Mouse (Mus musculus): ENCODE results near the gene Adam4. TPM values are rescaled to one million over a fixed set of nuclear protein-coding genes. Genes with fewer than 3 reads are reported as not detected.
"Not testable (repeated sequence)": the region's sequence is repeated elsewhere in the genome, so short reads cannot be mapped to it uniquely, and the experiment has no call there.

The Adam4 gene
- polyA plus RNA-seq (2014; fragmentation: Nextera tagmentation; extraction: Ambion mirVana) = 0.99 and 1.1 TPM in 2 replicates

DNA sequence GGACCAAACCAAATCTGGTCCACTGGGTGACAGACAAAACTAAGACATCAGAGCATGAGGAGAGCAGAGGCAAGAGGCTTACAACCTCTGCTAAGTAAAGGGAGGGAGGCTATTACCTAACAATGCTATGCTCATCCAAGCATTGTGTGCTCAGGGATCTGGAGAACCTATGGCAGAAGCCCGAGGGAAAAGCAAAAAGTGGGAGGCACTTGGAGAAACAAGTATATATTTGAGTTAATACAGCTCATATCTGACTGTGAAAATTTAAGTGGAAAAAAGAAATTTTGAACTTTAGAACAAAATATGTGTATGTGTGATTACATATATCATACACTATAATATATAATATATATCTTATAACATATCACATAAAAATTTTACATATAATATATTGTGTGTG is at the start of gene Adam4:
TSS of gene Adam4 (minus strand) at position 101 of the 400 bp plus-strand sequence.
- Histone ChIP-seq H3K4me1 (ENCODE audit: insufficient read depth) (no peaks in the 10 kb centered on the region), H3K4me2 (no peak within 1 kb of the TSS), H3K27ac (ENCODE audit: low read depth) (no peak within 1 kb of the TSS), H3K36me3 (ENCODE audit: insufficient read depth) (peaks cover 4% of the 10 kb centered on the region; the same call in 1 of the 2 replicates), H3K9ac (no peak within 1 kb of the TSS), H3K4me3 (ENCODE audit: low read depth, low read length) (no peak within 1 kb of the TSS), H3K27me3 (ENCODE audit: insufficient read depth, low read length) (no peaks in the 10 kb centered on the region), H3K9me3 (ENCODE audit: low read depth, low read length) (no peaks in the 10 kb centered on the region; the same call in 1 of the 2 replicates)
- ATAC-seq (ENCODE audit: insufficient read depth) (no peak), DNase-seq (no peak)
- WGBS = 91% methylated on average over 1 of the region's 1 CpGs
- TF ChIP-seq CTCF (IDR thresholded peaks at IDR 0.05; ENCODE audit: low read depth) = no peak

GRCm38 (mm10) chr12:81459051-81459450 is 37.3 kb upstream of the Adam4 start:
- H3K9ac ChIP-seq; H3K27ac ChIP-seq (ENCODE audit: low read depth); H3K4me2 ChIP-seq; H3K27me3 ChIP-seq (ENCODE audit: insufficient read depth, low read length); ATAC-seq (ENCODE audit: insufficient read depth); H3K9me3 ChIP-seq (ENCODE audit: low read depth, low read length); H3K36me3 ChIP-seq (ENCODE audit: insufficient read depth); H3K4me1 ChIP-seq (ENCODE audit: insufficient read depth); DNase-seq; H3K4me3 ChIP-seq (ENCODE audit: low read depth, low read length): not testable (repeated sequence)
- 94% methylated on average over 7 of the region's 7 CpGs for WGBS

DNA sequence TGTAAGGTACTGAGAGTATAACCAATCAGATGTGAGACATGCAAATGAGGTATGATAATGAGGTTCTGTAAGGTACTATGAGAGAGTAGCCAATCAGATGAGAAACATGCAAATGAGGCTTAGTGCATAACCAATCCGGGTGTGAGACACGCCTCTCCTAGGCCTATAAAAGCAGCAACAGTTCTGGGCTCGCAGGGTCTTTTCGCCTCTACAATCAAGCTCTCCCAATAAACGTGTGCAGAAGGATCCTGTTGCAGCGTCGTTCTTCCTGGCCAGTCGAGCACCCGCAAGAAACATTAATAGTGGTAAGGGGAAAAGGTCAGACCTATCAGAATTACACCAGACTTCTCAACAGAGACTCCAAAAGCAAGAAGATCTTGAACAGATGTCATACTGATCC is 17.2 kb upstream of the Adam4 start:
- not testable (repeated sequence) for H3K9me3 ChIP-seq (ENCODE audit: low read depth, low read length); H3K36me3 ChIP-seq (ENCODE audit: insufficient read depth); H3K27me3 ChIP-seq (ENCODE audit: insufficient read depth, low read length); H3K4me2 ChIP-seq; H3K4me3 ChIP-seq (ENCODE audit: low read depth, low read length); ATAC-seq (ENCODE audit: insufficient read depth); H3K9ac ChIP-seq; H3K4me1 ChIP-seq (ENCODE audit: insufficient read depth); DNase-seq; H3K27ac ChIP-seq (ENCODE audit: low read depth)
- 93% methylated on average over 9 of the region's 9 CpGs for WGBS

DNA sequence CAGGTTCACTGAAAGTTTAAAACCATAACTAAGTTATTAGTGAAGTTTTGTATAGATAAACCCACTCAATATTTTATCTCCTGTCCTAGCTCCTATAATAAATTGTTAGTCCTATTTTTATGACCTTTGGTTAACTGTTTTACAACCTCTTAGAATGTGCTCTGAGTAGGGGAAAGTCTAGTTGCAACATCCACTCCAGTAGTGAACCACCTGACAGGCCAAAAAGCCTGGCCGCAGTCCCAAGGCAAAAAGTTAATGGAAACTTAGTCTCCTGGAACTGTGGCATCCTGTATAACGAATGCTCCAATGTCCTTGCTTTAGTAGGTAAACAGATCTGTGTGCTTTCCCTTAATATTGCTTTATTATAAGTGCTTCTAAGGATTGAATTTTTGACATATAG is 13.0 kb upstream of the Adam4 start:
- DNase-seq; H3K27me3 ChIP-seq (ENCODE audit: insufficient read depth, low read length); ATAC-seq (ENCODE audit: insufficient read depth); H3K36me3 ChIP-seq (ENCODE audit: insufficient read depth); H3K4me3 ChIP-seq (ENCODE audit: low read depth, low read length); H3K27ac ChIP-seq (ENCODE audit: low read depth); H3K9me3 ChIP-seq (ENCODE audit: low read depth, low read length); H3K4me2 ChIP-seq; H3K4me1 ChIP-seq (ENCODE audit: insufficient read depth); H3K9ac ChIP-seq: not testable (repeated sequence)
- 77% methylated on average over 2 of the region's 2 CpGs for WGBS

DNA sequence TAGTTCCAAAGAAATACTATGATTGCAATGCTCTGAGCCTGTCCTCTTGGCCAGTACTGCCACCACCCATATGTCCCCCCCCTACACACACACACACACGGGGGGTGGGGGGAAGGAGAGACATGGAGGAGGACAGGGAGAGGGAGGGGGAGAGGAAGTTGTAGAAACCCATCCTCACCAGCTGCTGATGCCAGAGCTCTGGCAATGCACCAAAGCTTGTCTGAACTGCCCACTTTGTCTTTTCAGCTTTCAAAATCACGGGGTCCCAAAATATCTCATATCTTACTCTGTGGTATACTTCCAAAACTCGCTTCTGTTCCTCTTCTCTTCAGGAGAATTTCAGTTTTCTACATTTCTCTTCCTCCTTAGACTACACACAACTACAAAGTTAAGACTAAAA is 8.5 kb downstream of the Adam4 start:
- H3K4me2 ChIP-seq = no peak overlapping the region
- H3K4me1 ChIP-seq (ENCODE audit: insufficient read depth) = no peaks in the 10 kb centered on the region
- WGBS = 79% methylated on average over 3 of the region's 3 CpGs
- no peak overlapping the region for H3K9ac ChIP-seq
- no peak for DNase-seq
- H3K9me3 ChIP-seq (ENCODE audit: low read depth, low read length) = no peaks in the 10 kb centered on the region
- no peak for TF ChIP-seq CTCF (IDR thresholded peaks at IDR 0.05; ENCODE audit: low read depth)
- ATAC-seq (ENCODE audit: insufficient read depth) = no peak
- H3K27ac ChIP-seq (ENCODE audit: low read depth) = no peak overlapping the region
- H3K27me3 ChIP-seq (ENCODE audit: insufficient read depth, low read length) = no peaks in the 10 kb centered on the region
- H3K4me3 ChIP-seq (ENCODE audit: low read depth, low read length) = no peak overlapping the region
- no peaks in the 10 kb centered on the region for H3K36me3 ChIP-seq (ENCODE audit: insufficient read depth)

DNA sequence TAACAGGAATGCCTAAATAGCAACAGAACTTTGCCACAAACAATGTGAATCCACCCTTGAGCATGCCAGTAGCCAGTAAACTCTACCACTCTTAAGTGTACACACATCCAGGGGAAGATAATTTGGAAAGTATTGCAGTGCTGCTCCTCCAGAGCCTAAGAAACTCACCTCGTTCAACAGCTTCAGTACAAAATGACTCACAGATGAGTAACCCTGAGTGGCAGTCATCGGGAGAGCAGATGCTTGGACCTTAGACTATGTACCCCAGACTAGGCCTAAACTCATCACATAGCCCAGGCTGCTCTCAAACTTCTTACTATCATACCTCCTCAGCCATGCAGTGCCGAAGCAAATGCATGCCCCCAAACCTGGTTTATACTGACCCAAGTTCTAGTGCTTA is 12.8 kb downstream of the Adam4 start:
- no peak for ATAC-seq (ENCODE audit: insufficient read depth)
- 81% methylated on average over 3 of the region's 3 CpGs for WGBS

GRCm38 (mm10) chr12:81402187-81402586 is 19.6 kb downstream of the Adam4 start:
- 17% methylated on average over 1 of the region's 1 CpGs for WGBS
- H3K36me3 ChIP-seq (ENCODE audit: insufficient read depth) = no peaks in the 10 kb centered on the region
- H3K4me2 ChIP-seq = no peak overlapping the region
- H3K27ac ChIP-seq (ENCODE audit: low read depth) = no peak overlapping the region
- H3K9ac ChIP-seq = no peak overlapping the region
- no peaks in the 10 kb centered on the region for H3K27me3 ChIP-seq (ENCODE audit: insufficient read depth, low read length)
- no peaks in the 10 kb centered on the region for H3K9me3 ChIP-seq (ENCODE audit: low read depth, low read length)
- H3K4me3 ChIP-seq (ENCODE audit: low read depth, low read length) = no peak overlapping the region
- ATAC-seq (ENCODE audit: insufficient read depth) (0 out of 2 replicates have a peak, but pooled peaks have one; percentile 24), DNase-seq (peak; percentile 82)
- peak; percentile 86 for TF ChIP-seq CTCF (IDR thresholded peaks at IDR 0.05; ENCODE audit: low read depth)
- H3K4me1 ChIP-seq (ENCODE audit: insufficient read depth) = no peaks in the 10 kb centered on the region

More for the DNA sequence above, 12.8 kb downstream of the Adam4 start:
- H3K9me3 ChIP-seq (ENCODE audit: low read depth, low read length) = no peaks in the 10 kb centered on the region
- no peak overlapping the region for H3K9ac ChIP-seq
- H3K27ac ChIP-seq (ENCODE audit: low read depth) = no peak overlapping the region
- H3K4me1 ChIP-seq (ENCODE audit: insufficient read depth) = no peaks in the 10 kb centered on the region
- no peak overlapping the region for H3K4me3 ChIP-seq (ENCODE audit: low read depth, low read length)
- DNase-seq = no peak
- H3K36me3 ChIP-seq (ENCODE audit: insufficient read depth) = no peaks in the 10 kb centered on the region
- TF ChIP-seq CTCF (IDR thresholded peaks at IDR 0.05; ENCODE audit: low read depth) = no peak
- no peak overlapping the region for H3K4me2 ChIP-seq
- H3K27me3 ChIP-seq (ENCODE audit: insufficient read depth, low read length) = no peaks in the 10 kb centered on the region

- not testable (repeated sequence) for H3K4me3 ChIP-seq (ENCODE audit: low read depth, low read length); ATAC-seq (ENCODE audit: insufficient read depth); H3K27ac ChIP-seq (ENCODE audit: low read depth); H3K4me1 ChIP-seq (ENCODE audit: insufficient read depth); DNase-seq; H3K9me3 ChIP-seq (ENCODE audit: low read depth, low read length); H3K27me3 ChIP-seq (ENCODE audit: insufficient read depth, low read length); H3K36me3 ChIP-seq (ENCODE audit: insufficient read depth); H3K4me2 ChIP-seq; H3K9ac ChIP-seq
- WGBS = 90% methylated on average over 1 of the region's 1 CpGs
Measured at GRCm38 (mm10) chr12:81379364-81379763, 42.4 kb downstream of the Adam4 start, which contains the start of gene Gm4787. Gene Gm4787 (minus strand): TSS chr12:81379464.

Other genes with a start within 250 kb of the Adam4 start
- 0.46 and 0.50 TPM in 2 replicates for gene Slc8a3, start 88.8 kb downstream of the Adam4 start, polyA plus RNA-seq (2014; fragmentation: Nextera tagmentation; extraction: Ambion mirVana)
- gene Gm4787, start 42.5 kb downstream of the Adam4 start, polyA plus RNA-seq (2014; fragmentation: Nextera tagmentation; extraction: Ambion mirVana) = 0.14 and 0.43 TPM in 2 replicates
- 127 and 136 TPM in 2 replicates for gene Cox16, start 63.2 kb upstream of the Adam4 start, polyA plus RNA-seq (2014; fragmentation: Nextera tagmentation; extraction: Ambion mirVana)
- 29.2 and 30.3 TPM in 2 replicates for gene Gm20498, start 111.0 kb upstream of the Adam4 start, polyA plus RNA-seq (2014; fragmentation: Nextera tagmentation; extraction: Ambion mirVana)
- gene Synj2bp, start 111.0 kb upstream of the Adam4 start, polyA plus RNA-seq (2014; fragmentation: Nextera tagmentation; extraction: Ambion mirVana) = 33.6 and 37.1 TPM in 2 replicates
- gene Adam21, start 146.5 kb upstream of the Adam4 start, polyA plus RNA-seq (2014; fragmentation: Nextera tagmentation; extraction: Ambion mirVana) = 0.25 and 0.35 TPM in 2 replicates
- gene Med6, start 173.1 kb upstream of the Adam4 start, polyA plus RNA-seq (2014; fragmentation: Nextera tagmentation; extraction: Ambion mirVana) = 63.6 and 65.5 TPM in 2 replicates
- gene Ttc9, start 209.3 kb upstream of the Adam4 start, polyA plus RNA-seq (2014; fragmentation: Nextera tagmentation; extraction: Ambion mirVana) = 6.1 and 6.2 TPM in 2 replicates

All from lung, embryonic 14.5 days (tissue).